Mouse (Mus musculus): ENCODE results near the gene Dnajc16. TPM values are rescaled to one million over a fixed set of nuclear protein-coding genes. Genes with fewer than 3 reads are reported as not detected.
A peak's percentile ranks its signal among the peaks of the same experiment; 100 is the strongest.

Dnajc16 gene
- polyA plus RNA-seq, 1 experiment from 2014 or later: 4.0 TPM

GRCm38 (mm10) chr4:141811375-141811774 is 20.6 kb upstream of the Dnajc16 start:
- no peak for DNase-seq (ENCODE audit: low spot score)
- no peaks in the 10 kb centered on the region for H3K9me3 ChIP-seq (replicated peaks; ENCODE audit: control insufficient read depth, low read length)
- H3K27me3 ChIP-seq (ENCODE audit: control insufficient read depth, insufficient read depth, low read length): no peaks in the 10 kb centered on the region
- peaks cover 3% of the 10 kb centered on the region for H3K36me3 ChIP-seq (replicated peaks; ENCODE audit: control insufficient read depth, insufficient read depth, low read depth, low read length)
- H3K27ac ChIP-seq (replicated peaks; ENCODE audit: low read depth, low read length): no peak overlapping the region
- no peak overlapping the region for H3K4me2 ChIP-seq (ENCODE audit: low read depth, low read length)
- H3K9ac ChIP-seq (replicated peaks; ENCODE audit: low read length): no peak overlapping the region
- H3K4me1 ChIP-seq (ENCODE audit: control insufficient read depth, insufficient read depth, low read length): no peaks in the 10 kb centered on the region
- H3K4me3 ChIP-seq (ENCODE audit: low read depth, low read length): no peak overlapping the region
- ATAC-seq (replicated peaks; ENCODE audit: insufficient number of reproducible peaks, low FRiP score, low TSS enrichment, low read depth): no peak
- WGBS: 93% methylated on average over 7 of the region's 7 CpGs

- Histone ChIP-seq H3K4me3 (ENCODE audit: low read depth, low read length) (no peak overlapping the region), H3K27ac (replicated peaks; ENCODE audit: low read depth, low read length) (no peak overlapping the region), H3K9me3 (replicated peaks; ENCODE audit: control insufficient read depth, low read length) (no peaks in the 10 kb centered on the region), H3K9ac (replicated peaks; ENCODE audit: low read length) (no peak overlapping the region), H3K4me2 (ENCODE audit: low read depth, low read length) (no peak overlapping the region), H3K27me3 (ENCODE audit: control insufficient read depth, insufficient read depth, low read length) (no peaks in the 10 kb centered on the region), H3K4me1 (ENCODE audit: control insufficient read depth, insufficient read depth, low read length) (no peaks in the 10 kb centered on the region), H3K36me3 (replicated peaks; ENCODE audit: control insufficient read depth, insufficient read depth, low read depth, low read length) (peaks cover 3% of the 10 kb centered on the region)
- ATAC-seq (replicated peaks; ENCODE audit: insufficient number of reproducible peaks, low FRiP score, low TSS enrichment, low read depth) (no peak), DNase-seq (ENCODE audit: low spot score) (no peak)
- WGBS: 93% methylated on average over 2 of the region's 2 CpGs
Observed at GRCm38 (mm10) chr4:141810975-141811374, 20.2 kb upstream of the Dnajc16 start.

- no peak for ATAC-seq (replicated peaks; ENCODE audit: insufficient number of reproducible peaks, low FRiP score, low TSS enrichment, low read depth)
- Histone ChIP-seq H3K4me3 (ENCODE audit: low read depth, low read length) (no peak overlapping the region), H3K27me3 (ENCODE audit: control insufficient read depth, insufficient read depth, low read length) (no peaks in the 10 kb centered on the region)
Observed at GRCm38 (mm10) chr4:141809850-141810464, 19.2 kb upstream of the Dnajc16 start.

GRCm38 (mm10) chr4:141805886-141806285 is 15.2 kb upstream of the Dnajc16 start:
- no peaks in the 10 kb centered on the region; the same call in 1 of the 2 replicates for H3K36me3 ChIP-seq (replicated peaks; ENCODE audit: control insufficient read depth, insufficient read depth, low read depth, low read length)

More at GRCm38 (mm10) chr4:141809850-141810464, 19.2 kb upstream of the Dnajc16 start:
- 77% methylated on average over 8 of the region's 8 CpGs for WGBS
- no peaks in the 10 kb centered on the region for H3K9me3 ChIP-seq (replicated peaks; ENCODE audit: control insufficient read depth, low read length)
- peak; percentile 51 for DNase-seq (ENCODE audit: low spot score)
- no peak overlapping the region for H3K9ac ChIP-seq (replicated peaks; ENCODE audit: low read length)
- H3K4me1 ChIP-seq (ENCODE audit: control insufficient read depth, insufficient read depth, low read length): no peaks in the 10 kb centered on the region
- no peak overlapping the region for H3K4me2 ChIP-seq (ENCODE audit: low read depth, low read length)
- H3K27ac ChIP-seq (replicated peaks; ENCODE audit: low read depth, low read length): no peak overlapping the region
- H3K36me3 ChIP-seq (replicated peaks; ENCODE audit: control insufficient read depth, insufficient read depth, low read depth, low read length): peaks cover 3% of the 10 kb centered on the region

GRCm38 (mm10) chr4:141804105-141804504 is 13.4 kb upstream of the Dnajc16 start:
- Histone ChIP-seq H3K4me2 (ENCODE audit: low read depth, low read length) (no peak overlapping the region), H3K4me3 (ENCODE audit: low read depth, low read length) (no peak overlapping the region), H3K4me1 (ENCODE audit: control insufficient read depth, insufficient read depth, low read length) (no peaks in the 10 kb centered on the region), H3K9ac (replicated peaks; ENCODE audit: low read length) (no peak overlapping the region), H3K27ac (replicated peaks; ENCODE audit: low read depth, low read length) (no peak overlapping the region), H3K27me3 (ENCODE audit: control insufficient read depth, insufficient read depth, low read length) (no peaks in the 10 kb centered on the region), H3K36me3 (replicated peaks; ENCODE audit: control insufficient read depth, insufficient read depth, low read depth, low read length) (no peaks in the 10 kb centered on the region; the same call in 1 of the 2 replicates), H3K9me3 (replicated peaks; ENCODE audit: control insufficient read depth, low read length) (no peaks in the 10 kb centered on the region)
- WGBS: 87% methylated on average over 4 of the region's 4 CpGs
- DNase-seq (ENCODE audit: low spot score): no peak
- ATAC-seq (replicated peaks; ENCODE audit: insufficient number of reproducible peaks, low FRiP score, low TSS enrichment, low read depth): 0 out of 2 replicates have a peak, but pooled peaks have one; percentile 34

More at GRCm38 (mm10) chr4:141805886-141806285, 15.2 kb upstream of the Dnajc16 start:
- DNase-seq (ENCODE audit: low spot score) (no peak), ATAC-seq (replicated peaks; ENCODE audit: insufficient number of reproducible peaks, low FRiP score, low TSS enrichment, low read depth) (no peak)
- Histone ChIP-seq H3K27me3 (ENCODE audit: control insufficient read depth, insufficient read depth, low read length) (no peaks in the 10 kb centered on the region), H3K4me2 (ENCODE audit: low read depth, low read length) (no peak overlapping the region), H3K4me1 (ENCODE audit: control insufficient read depth, insufficient read depth, low read length) (no peaks in the 10 kb centered on the region), H3K9ac (replicated peaks; ENCODE audit: low read length) (no peak overlapping the region), H3K4me3 (ENCODE audit: low read depth, low read length) (no peak overlapping the region), H3K27ac (replicated peaks; ENCODE audit: low read depth, low read length) (no peak overlapping the region), H3K9me3 (replicated peaks; ENCODE audit: control insufficient read depth, low read length) (no peaks in the 10 kb centered on the region)
- 97% methylated on average over 8 of the region's 8 CpGs for WGBS

- no peak overlapping the region for H3K9ac ChIP-seq (replicated peaks; ENCODE audit: low read length)
- no peak for ATAC-seq (replicated peaks; ENCODE audit: insufficient number of reproducible peaks, low FRiP score, low TSS enrichment, low read depth)
- WGBS: 85% methylated on average over 5 of the region's 5 CpGs
Observed at GRCm38 (mm10) chr4:141797545-141797944, 6.8 kb upstream of the Dnajc16 start.

GRCm38 (mm10) chr4:141796954-141797353 is 6.2 kb upstream of the Dnajc16 start:
- Histone ChIP-seq H3K27ac (replicated peaks; ENCODE audit: low read depth, low read length) (no peak overlapping the region), H3K4me3 (ENCODE audit: low read depth, low read length) (no peak overlapping the region)
- 88% methylated on average over 4 of the region's 4 CpGs for WGBS

More at GRCm38 (mm10) chr4:141797545-141797944, 6.8 kb upstream of the Dnajc16 start:
- Histone ChIP-seq H3K36me3 (replicated peaks; ENCODE audit: control insufficient read depth, insufficient read depth, low read depth, low read length) (no peaks in the 10 kb centered on the region), H3K4me1 (ENCODE audit: control insufficient read depth, insufficient read depth, low read length) (no peaks in the 10 kb centered on the region), H3K4me2 (ENCODE audit: low read depth, low read length) (no peak overlapping the region), H3K27ac (replicated peaks; ENCODE audit: low read depth, low read length) (no peak overlapping the region), H3K27me3 (ENCODE audit: control insufficient read depth, insufficient read depth, low read length) (no peaks in the 10 kb centered on the region), H3K9me3 (replicated peaks; ENCODE audit: control insufficient read depth, low read length) (no peaks in the 10 kb centered on the region), H3K4me3 (ENCODE audit: low read depth, low read length) (no peak overlapping the region)
- DNase-seq (ENCODE audit: low spot score): no peak

GRCm38 (mm10) chr4:141796356-141796755 is 5.6 kb upstream of the Dnajc16 start:
- H3K27me3 ChIP-seq (ENCODE audit: control insufficient read depth, insufficient read depth, low read length): no peaks in the 10 kb centered on the region
- 88% methylated on average over 7 of the region's 7 CpGs for WGBS
- no peaks in the 10 kb centered on the region for H3K9me3 ChIP-seq (replicated peaks; ENCODE audit: control insufficient read depth, low read length)
- ATAC-seq (replicated peaks; ENCODE audit: insufficient number of reproducible peaks, low FRiP score, low TSS enrichment, low read depth) (no peak), DNase-seq (ENCODE audit: low spot score) (no peak)
- no peak overlapping the region for H3K4me3 ChIP-seq (ENCODE audit: low read depth, low read length)
- no peaks in the 10 kb centered on the region for H3K4me1 ChIP-seq (ENCODE audit: control insufficient read depth, insufficient read depth, low read length)
- no peak overlapping the region for H3K27ac ChIP-seq (replicated peaks; ENCODE audit: low read depth, low read length)
- no peaks in the 10 kb centered on the region for H3K36me3 ChIP-seq (replicated peaks; ENCODE audit: control insufficient read depth, insufficient read depth, low read depth, low read length)
- no peak overlapping the region for H3K4me2 ChIP-seq (ENCODE audit: low read depth, low read length)
- H3K9ac ChIP-seq (replicated peaks; ENCODE audit: low read length): no peak overlapping the region

More at GRCm38 (mm10) chr4:141796954-141797353, 6.2 kb upstream of the Dnajc16 start:
- no peaks in the 10 kb centered on the region for H3K27me3 ChIP-seq (ENCODE audit: control insufficient read depth, insufficient read depth, low read length)
- no peaks in the 10 kb centered on the region for H3K9me3 ChIP-seq (replicated peaks; ENCODE audit: control insufficient read depth, low read length)
- no peaks in the 10 kb centered on the region for H3K36me3 ChIP-seq (replicated peaks; ENCODE audit: control insufficient read depth, insufficient read depth, low read depth, low read length)
- ATAC-seq (replicated peaks; ENCODE audit: insufficient number of reproducible peaks, low FRiP score, low TSS enrichment, low read depth): no peak
- no peak overlapping the region for H3K9ac ChIP-seq (replicated peaks; ENCODE audit: low read length)
- H3K4me2 ChIP-seq (ENCODE audit: low read depth, low read length): no peak overlapping the region
- DNase-seq (ENCODE audit: low spot score): no peak
- no peaks in the 10 kb centered on the region for H3K4me1 ChIP-seq (ENCODE audit: control insufficient read depth, insufficient read depth, low read length)
